Mouse (Mus musculus): Measurements from ENCODE around the gene Pole2.

DNA sequence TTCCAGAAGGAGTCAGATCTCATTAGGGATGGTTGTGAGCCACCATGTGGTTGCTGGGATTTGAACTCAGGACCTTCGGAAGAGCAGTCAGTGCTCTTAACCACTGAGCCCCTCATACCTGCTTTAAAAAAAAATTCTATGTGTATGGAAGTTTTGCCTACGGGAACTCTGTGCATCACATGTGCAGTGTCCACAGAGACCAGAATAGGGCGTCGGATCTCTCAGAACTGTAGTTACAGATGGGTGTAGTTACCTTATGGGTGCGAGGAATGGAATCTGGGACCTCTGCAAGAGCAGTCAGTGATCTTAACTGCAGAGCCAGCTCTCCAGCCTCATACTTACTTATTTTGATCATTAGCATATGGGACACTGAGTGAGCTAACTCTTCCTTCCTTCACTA, 34.3 kb upstream of the Pole2 start:
- TF ChIP-seq CTCF (IDR thresholded peaks at IDR 0.05; ENCODE audit: extremely low read depth, insufficient read depth, low read length) (no peak), POLR2A (IDR thresholded peaks at IDR 0.05; ENCODE audit: extremely low read depth, insufficient read depth, low read length) (no peak)

Measured in cortical plate, adult 2 months (tissue).